Mouse (Mus musculus) G1E-ER4 (cell line): ENCODE data around the gene Nme7. TPM values are rescaled to one million over a fixed set of nuclear protein-coding genes. Genes with fewer than 3 reads are reported as not detected.

Experiments used
- GATA1 ChIP-seq: IDR thresholded peaks from one replicate; pipeline ENCODE4 v1.8.0; 2012; ENCODE audit warnings: low read length, inconsistent platforms
- polyA plus RNA-seq: library from polyadenylated mRNA; stranded (reverse); fragments of >175 nt; gene quantifications from 2 replicates; pipeline ENCODE4 v1.2.3, GENCODE M21; 2012

Nme7 gene
- polyA plus RNA-seq, 1 experiment: 1.3 TPM

- no peak for TF ChIP-seq GATA1
Observed at GRCm38 (mm10) chr1:164474778-164475511, 171.0 kb downstream of the Nme7 start.

GRCm38 (mm10) chr1:164475895-164476294 lies 172.0 kb downstream of the Nme7 start:
- TF ChIP-seq GATA1: no peak

- no peak for TF ChIP-seq GATA1
Observed at GRCm38 (mm10) chr1:164480755-164481644, 177.1 kb downstream of the Nme7 start.

GRCm38 (mm10) chr1:164481645-164482354 lies 177.9 kb downstream of the Nme7 start:
- no peak for TF ChIP-seq GATA1

- no peak for TF ChIP-seq GATA1
Observed at GRCm38 (mm10) chr1:164482833-164483232, 178.9 kb downstream of the Nme7 start.

GRCm38 (mm10) chr1:164483728-164484127 lies 179.8 kb downstream of the Nme7 start:
- TF ChIP-seq GATA1: no peak

Other genes starting within 250 kb of the Nme7 start
- gene Sell, start 242.1 kb upstream of the Nme7 start, polyA plus RNA-seq: not detected in 2 replicates
- gene Selp, start 188.9 kb upstream of the Nme7 start, polyA plus RNA-seq: not detected in 2 replicates
- gene F5, start 152.3 kb upstream of the Nme7 start, polyA plus RNA-seq: not detected in 2 replicates
- gene Slc19a2, start 55.1 kb upstream of the Nme7 start, polyA plus RNA-seq: 28.7 and 29.7 TPM in 2 replicates
- gene Ccdc181, start 28.5 kb upstream of the Nme7 start, polyA plus RNA-seq: 1.4 and 2.7 TPM in 2 replicates
- 1.6 TPM in 2 replicates for gene Blzf1, start 3.4 kb downstream of the Nme7 start, polyA plus RNA-seq
- gene Atp1b1, start 154.2 kb downstream of the Nme7 start, polyA plus RNA-seq: not detected in 2 replicates